Mouse (Mus musculus) cerebellum, adult 8-10 months (tissue): Measurements from ENCODE around the gene Zfp1.

Source experiments
- DNase-seq: peaks from one replicate; pipeline ENCODE4 v3.0.0; 2022

Zfp1 gene

DNA sequence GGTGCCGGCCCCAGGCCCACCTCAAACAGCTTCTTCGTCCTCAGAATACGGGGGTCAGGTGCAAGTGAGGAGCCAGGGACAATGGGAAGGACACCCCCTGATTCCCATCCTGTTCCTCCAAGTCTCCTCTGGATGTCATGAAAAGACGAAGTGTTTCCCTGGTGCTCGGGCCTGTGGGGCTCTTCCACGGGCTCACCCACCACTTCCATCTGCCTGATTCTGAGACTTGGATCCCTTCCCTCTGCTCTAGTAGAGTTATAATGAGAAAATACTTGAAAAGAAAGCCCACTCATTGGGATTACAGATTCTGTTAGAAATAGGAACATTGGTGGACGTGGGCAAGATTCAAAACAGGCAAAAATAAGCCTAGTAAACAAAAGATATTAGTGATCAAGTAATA lies 35.6 kb downstream of the Zfp1 start:
- DNase-seq: no peak

DNA sequence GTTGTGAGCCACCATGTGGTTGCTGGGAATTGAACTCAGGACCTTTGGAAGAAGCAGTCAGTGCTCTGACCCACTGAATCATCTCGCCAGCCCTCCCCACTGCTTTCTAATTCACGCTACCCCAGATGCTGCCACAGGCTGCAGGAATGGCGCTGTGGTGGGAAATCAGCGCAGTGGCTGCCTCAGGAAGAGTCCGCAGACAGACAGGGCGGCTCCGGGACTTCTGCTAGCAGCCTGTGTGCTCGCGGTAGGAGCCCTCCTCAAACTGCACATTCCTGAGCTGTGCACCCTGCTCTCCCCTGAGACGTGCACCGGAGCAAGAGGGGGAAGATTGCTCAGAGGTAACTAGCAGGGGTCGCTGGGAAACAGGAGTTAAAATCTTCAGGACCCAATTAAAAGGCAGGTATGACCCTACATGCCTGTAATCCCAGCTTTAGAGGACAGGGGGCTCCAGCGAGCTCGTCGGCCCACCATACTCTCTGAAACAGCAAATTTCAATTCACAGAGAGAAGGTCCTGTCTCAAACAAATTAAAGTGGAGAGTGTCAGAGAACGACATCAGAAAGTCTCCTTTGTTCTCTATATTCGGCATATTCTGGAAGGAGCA lies 37.3 kb downstream of the Zfp1 start:
- DNase-seq: no peak

DNA sequence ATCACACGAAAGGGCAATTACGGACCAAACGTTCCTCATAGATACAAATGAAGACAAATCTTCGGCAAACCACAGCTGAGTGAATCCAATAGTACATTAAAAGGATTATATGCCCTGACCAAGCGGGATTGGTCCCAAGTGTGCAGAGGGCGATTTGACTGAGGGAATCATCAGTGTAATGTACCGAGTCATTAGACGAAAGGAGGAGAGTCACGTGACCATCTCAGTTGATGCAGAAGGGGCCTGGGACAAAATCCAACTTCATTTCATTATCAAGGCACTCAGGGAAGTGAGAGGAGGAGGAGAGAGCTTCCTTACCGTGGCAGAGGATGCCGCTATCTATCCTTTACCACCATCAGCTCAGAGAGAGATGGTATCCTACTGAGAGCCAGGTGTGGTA lies 38.0 kb downstream of the Zfp1 start:
- DNase-seq: no peak

DNA sequence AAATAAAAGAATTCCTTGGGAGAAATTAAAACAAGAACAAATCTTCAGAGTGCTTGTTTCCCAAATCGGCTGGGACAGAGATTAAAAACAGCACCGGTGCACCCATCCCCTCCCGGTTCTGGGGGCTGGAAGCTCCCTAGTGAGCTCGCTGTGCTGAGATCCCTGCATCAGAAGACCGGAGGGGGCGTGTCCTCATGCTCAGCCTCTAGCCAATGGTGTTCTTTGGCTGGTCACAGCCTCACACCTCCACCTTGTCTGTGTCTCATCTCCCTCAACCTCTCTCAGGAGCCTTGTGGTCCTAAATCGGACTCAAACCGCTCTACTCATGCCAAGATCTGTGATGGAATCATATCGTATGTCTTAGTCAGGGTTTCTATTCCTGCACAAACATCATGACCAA lies 39.3 kb downstream of the Zfp1 start:
- no peak for DNase-seq

DNA sequence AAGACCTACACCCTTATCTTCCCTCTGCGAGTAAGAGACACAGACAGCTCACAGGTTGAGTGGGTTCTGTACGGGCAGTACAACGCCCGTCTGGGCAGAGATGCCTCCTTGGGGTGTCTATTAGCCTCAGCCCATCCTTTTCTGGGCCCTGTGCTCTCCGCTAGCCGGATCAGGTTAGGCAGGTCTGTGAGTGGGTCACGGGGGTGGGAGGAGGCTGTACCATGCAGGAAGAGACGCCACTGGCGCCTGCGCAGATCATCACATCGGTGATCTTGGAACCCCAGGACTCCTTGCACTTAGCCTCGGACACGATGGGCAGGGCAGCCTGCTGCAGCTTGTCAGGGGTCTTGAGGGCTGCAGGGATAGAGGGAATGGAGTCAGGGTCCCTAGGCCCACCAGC lies 43.7 kb downstream of the Zfp1 start:
- no peak for DNase-seq

DNA sequence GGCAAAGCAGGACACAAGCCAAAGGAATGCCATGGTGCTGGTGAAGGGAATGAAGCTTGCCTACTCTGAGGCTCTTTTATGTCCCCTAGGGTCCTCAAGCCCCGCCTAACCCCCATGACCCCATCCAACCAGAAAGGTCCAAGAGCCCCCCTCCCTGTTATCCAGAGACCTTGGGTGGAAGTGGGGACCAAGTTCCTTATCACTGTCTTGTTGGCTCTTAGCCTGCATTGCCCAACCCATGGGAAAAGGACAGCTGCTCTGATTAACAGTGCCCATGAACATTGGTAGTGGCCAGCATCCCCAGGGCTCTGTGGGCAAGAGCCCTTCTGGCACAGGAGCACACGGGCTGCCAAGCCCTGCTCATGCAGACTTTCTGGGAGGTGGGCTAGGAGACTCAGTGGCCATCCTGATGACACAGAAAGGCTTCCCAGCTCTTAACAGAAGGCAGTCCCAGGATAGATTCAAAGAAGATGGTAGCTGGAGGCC lies 47.8 kb downstream of the Zfp1 start, which contains the start of gene Ctrb1:
Gene Ctrb1 (minus strand): TSS at position 51 of the 486 bp plus-strand sequence.
- no peak for DNase-seq

DNA sequence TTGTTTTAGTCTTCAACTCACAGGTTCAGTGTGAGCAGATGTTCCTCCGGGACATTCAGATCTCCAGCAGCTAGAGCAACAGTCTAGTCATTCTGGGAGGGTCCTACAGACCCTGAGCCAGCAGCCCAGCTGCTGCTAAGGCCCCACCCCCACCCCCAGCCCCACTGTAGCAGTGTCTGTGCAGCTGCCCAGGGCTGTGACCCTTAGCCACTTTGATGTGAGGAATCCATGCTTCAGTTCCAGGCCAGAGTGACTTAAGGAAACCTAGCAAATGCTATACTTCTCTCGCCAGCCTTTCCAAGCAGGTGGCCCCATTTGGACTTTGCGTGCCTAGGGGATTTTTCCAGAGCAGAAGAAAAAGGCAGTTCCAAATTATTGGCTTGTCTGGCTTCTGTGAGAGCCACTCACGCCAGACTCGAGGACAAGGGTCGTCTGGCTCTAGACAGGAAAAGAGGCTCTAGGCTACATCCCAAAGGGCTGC lies 50.1 kb downstream of the Zfp1 start:
- DNase-seq: no peak

DNA sequence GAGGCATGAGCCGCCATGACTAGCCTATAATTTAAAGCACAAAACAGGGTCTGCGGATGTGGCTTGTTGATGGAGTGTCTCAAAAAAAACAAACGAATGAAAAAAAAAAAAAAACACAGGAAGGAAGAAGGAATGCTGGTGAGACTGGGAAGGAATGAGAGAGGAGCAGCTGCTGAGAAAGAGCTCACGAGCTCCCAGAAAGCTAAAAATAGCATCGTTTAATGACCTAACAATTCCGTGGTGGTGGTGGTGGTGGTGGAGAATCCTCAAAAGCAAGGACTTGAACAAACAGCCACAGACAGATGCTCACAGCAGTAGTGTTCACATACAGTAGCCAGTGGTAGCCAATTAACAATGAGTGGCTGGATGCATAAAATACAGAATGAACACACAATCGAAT lies 52.2 kb downstream of the Zfp1 start:
- no peak for DNase-seq

DNA sequence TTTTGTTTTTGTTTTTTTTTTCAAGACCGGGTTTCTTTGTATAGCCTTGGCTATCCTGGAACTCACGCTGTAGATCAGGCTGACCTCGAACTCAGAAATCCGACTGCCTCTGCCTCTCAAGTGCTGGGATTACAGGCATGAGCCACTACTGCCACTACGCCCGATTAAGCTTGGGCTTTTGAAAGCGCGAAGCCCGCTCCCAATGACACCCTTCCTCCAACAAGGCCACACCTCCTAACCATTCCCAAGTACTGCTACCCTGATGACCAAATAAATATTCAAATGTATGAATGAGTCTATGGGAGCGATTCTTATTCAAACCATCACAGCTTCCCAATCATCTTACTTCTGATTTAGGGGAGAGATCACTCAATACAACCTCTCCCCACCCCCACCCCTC lies 54.5 kb downstream of the Zfp1 start:
- no peak for DNase-seq

DNA sequence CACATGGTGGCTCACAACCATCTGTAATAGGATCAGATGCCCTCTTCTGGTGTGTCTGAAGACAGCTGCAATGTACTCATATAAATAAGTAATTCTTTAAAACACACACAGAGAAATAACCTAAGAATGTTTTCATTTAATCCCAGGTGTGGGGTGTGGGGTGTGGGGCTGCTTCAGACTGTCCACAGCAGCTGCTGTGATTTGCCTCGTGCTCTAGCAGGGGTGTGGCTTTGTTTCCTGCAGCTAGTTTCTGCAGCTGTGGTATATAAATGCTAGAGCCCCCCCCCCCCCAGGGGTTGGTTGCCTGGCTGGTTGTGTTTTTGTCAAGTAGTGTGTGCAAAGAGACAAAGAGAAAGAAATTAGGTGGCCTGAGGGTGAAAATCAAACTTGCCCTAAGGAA lies 55.8 kb downstream of the Zfp1 start:
- no peak for DNase-seq

DNA sequence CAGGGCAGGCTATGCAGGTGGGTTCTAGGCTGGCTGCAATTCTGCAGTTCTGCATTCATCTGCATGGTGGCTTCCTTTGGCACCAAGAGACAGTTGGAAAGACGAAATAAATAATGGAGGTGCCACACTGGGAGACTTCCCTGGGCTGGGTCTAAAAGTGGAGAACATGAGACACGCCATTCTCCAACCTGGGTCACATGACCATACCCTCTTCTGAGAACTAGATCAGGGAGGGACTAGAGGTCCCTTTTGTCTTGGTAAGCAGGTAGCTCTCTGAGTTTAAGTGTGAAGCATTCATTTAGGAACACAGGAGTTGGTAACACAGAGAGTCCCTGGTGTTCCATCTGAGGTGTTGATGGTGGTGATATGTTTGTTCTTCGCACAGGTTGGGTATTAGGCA lies 57.0 kb downstream of the Zfp1 start:
- DNase-seq: no peak

DNA sequence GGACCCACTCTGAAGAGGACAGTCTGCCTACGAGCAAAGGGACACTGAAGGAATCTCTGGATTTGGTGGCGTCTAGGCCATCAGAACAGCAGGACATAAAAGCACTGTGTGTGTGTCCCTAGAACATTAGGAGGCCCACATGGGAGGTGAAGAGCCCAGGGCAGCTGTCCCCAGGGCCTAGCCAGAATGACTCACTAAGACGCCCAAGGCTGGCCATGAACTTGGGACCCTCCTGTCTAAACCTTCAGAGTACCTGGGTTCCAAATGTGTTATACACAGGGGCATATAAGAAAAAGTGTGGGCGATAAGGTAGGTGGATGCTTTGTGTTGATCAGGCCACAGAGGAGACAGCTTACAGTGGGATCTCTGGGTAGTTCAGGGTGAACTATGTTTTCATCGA lies 57.5 kb downstream of the Zfp1 start:
- DNase-seq: no peak

DNA sequence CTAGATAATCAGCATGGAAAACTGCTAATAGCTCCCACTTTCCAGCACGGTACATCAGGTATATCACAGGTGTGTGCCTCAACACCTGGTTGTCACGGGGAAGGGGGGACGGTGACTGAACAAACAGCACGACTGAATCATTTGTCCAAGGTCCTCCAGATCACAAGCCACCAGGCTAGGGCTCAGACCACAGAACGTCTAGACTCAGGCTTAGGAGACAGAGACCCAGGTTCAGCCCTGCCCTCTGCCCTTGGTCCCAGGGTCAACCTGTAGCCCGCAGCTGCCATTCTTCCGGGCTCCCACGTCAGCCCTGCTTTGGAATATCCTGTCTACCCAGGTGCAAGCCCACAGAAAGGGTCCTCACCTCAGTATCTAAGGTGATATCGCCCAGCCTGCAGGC lies 58.2 kb downstream of the Zfp1 start:
- DNase-seq: no peak

DNA sequence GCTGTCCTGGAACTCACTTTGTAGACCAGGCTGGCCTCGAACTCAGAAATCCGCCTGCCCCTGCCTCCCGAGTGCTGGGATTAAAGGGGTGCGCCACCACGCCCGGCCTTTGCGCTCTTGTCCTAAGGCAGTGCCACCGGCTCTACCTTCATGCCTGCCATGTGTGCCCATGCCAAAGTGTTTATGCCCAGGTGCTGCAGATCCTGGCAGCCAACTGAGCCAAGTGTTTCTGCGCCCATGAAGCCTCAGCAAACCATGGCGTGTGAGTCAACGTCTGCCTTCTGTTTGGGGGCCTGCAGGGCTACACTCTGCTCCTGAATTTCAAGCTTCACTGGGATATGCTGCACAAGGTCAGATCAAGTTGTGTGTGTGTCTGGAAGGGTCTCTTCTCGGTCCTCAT lies 61.4 kb downstream of the Zfp1 start:
- DNase-seq: peak; percentile 18

DNA sequence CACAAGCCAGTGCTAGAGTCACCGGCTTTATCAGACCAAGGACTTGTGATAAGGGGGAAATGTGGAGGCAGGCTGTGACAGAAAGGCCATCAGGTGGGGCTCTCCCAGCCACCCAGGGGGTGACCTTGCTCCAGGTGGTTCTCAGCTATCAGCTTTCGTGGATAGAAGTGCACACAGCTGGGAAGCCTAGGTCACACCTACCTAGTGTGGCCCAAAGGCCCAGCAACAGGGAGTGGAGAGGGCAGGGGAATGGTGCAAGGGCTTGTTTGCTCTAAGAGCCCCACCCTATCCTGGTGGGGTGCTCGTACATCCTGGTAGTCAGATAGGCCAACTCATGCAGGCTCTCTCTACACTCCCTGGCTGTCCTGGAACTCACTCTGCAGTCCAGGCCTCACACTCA lies 62.0 kb downstream of the Zfp1 start:
- no peak for DNase-seq

DNA sequence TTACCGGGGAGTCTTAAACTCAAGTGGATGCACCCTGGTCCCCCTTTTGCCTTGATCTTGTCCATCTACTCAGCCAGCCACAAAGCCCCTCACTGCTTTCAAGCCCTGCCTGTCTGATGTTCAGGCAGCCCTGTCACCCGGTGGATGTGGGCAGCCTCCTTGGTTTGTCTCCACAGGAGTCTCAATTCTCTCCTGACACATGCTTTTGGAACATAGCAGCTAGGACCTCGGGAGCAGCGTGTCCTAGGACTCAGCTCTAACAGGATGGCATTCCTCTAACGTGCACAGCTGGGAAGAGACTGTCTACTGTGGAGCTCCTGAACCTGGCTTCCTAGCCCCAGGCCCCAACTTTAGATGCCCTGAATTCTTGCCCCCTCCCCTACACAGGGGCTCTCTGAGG lies 62.5 kb downstream of the Zfp1 start:
- DNase-seq: no peak

DNA sequence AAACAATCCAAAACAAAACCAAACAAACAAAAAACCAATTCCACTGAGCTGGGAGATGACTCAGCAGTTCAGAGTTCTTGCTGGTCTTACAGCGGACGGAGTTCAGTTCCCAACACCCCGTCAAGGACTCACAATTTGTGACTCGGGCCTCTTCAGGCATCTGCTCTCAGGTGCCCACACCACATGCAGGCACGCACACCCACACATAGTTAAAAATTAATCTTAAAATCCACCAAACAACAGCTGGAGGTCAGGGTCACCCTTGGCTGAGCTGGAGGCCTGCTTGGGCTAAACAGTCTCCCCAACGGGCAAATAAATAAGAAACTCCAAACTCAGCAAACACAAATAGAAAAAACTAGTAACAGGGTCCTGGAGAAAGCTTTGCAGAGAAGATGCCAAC lies 65.1 kb downstream of the Zfp1 start:
- DNase-seq: no peak

DNA sequence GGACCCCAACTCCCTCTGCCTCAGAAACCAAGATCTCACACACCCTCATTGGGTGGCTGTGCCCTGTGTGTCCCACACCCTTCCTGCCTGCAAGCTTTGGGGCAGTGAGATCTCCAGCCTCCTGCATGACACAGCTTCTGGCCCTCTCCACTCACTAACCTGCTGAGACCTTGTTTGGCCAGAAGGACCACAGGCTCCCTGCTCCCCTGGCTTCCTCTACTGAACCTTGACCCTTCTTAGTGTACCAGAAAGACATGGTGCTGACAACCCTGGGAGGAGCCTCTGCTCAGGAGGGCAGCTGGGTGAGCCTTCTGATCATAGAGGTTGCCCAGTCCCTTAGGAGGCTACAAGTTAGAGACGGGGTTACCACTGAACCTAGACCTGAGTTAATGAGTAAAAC lies 66.0 kb downstream of the Zfp1 start:
- no peak for DNase-seq

DNA sequence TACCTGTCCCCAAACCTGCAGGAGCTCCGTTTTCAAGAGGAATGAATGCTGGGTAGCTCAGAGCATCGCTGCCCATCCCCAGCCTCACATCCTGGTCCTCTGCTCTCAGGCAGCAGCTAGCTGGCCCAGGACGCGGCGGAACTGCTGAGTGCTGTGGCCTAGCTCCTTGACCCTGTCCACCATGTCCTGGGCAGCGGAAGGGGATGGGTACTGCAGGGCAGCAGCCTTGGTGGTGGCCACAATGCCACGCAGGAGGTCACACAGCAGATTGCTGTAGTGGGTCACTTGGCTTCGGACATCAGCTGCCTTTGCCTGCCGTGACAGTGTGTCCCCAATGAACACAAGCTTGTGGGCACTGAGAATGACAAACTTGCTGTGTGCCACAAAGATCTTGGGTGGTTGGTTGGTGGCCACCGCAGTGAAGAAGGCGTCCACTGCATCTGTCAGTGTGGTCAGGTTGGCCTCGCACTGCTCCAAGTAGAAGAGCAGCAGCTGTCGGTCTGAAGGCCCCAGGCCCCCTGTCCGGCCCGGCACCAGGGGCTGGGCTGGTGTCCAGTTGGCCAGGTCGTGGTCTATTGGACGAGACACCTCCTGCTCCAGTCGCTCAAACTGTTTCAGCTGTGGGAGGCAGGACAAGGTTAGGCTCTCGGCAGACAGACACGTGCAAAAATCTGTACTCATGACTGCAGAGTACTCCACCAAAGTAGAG lies 67.7 kb downstream of the Zfp1 start:
- DNase-seq: peak; percentile 13

DNA sequence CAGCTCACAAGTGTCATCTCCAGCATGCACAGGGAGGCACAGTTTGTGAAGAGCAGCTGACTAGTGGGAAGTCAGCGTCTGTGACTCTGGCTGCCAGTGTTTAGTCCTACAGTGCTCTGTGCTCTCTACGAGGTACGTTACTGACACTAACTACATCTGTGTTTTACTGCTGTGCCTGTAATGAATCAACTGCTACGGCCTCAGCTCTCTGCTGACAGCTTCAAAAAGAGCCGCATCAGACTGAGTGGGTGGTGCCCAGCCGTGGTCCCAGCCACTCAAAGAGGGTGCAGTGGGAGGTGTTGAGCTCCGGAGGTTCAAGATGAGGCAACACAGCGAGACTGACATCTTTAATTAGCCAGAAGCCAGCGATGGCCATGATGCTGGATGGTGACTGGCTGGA lies 68.9 kb downstream of the Zfp1 start:
- DNase-seq: no peak

DNA sequence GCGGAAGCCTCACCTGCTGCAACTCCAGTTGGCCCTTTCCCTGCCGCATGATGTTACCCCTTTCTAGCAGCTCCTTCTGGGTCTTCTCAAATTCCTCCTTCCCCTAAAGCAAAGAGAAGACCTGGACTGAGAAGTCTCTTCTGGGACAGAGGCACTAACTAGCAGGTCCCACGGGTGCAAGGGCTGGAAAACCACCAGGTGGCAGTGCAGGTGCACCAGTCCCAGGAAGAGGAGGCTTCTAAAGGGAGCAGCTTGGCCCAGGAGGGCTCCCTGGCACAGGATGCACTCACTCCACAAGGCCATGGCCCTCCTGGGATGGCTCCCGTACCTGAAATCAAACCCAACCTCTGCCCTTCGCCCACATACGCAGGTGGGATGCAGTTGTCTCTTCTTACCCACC lies 69.4 kb downstream of the Zfp1 start:
- peak; percentile 91 for DNase-seq

DNA sequence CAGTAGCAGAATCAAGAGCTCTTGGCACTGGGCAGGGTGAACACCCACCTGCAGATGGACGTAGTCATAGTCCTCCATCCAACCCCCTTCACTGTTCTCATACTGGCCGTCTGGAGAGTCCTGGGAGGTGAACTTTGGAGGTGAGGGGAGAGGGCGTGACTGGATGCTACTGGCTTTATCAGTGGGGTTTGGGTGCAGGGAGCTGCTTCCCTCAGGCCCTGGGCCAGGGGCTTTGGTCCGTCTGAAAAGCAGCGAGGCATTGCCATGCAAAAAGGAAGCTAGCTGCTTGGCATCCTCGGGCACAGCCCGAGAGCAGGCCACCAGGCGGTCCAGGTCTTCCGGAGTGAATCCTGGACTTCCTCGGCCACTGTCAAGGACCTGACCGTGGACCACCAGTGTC lies 70.1 kb downstream of the Zfp1 start:
- DNase-seq: no peak

DNA sequence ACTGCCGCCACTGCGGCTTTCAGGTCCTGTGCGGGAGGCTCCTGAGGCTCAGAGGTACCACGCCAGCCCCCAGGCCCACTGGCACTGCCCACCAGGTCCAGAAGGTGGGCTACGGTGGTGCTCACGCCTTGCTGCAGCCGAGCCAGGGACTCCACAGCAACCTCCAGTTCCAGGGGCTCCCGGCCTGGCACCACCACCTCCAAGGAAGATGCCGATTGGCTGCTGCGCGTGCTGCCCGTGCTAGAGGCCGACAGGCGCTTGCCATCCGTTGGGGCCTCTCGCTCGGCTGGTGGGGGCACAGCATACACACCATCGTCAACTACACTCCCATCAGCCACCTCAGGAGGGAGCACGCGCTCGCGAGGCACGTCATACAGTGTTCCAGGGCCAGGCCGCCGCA lies 70.6 kb downstream of the Zfp1 start:
- DNase-seq: peak; percentile 33

DNA sequence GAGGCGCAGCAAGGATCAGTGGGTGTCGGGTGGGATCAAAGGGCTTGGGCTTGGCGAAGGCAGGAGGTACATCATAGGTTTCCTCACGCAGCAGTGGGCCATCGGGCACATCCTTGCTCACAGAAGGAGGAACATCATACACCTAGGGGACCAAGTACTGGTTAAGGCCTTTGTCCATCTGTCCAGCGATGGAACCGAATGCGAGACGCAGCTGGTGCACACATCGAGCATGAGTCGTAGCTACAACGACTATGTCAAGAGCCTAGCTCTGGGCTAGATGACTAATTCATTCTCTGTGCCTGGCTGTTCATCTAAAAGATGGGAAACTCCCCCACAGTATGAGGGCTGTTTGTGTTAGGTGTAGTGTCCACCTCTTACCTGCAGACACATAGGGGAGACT lies 71.1 kb downstream of the Zfp1 start:
- DNase-seq: peak; percentile 23

DNA sequence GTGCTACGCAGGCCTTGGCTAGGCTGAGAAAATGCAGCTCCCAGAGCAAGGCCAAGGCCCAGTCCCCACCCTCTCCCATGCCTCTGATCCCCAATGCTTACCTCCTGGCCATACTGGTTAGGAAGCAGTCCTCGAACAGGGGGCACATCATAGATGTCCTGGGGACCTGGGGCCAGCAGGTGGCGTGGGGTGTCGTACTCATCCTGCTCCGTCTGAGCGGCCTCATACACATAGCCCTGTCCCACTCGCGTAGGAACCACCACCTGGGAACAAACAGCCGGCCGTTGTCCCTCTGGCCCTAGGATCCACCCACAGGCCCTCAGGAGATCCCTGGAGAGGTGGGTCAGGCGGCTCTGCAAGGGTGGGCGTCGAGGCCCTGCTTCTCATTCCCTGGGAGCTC lies 72.3 kb downstream of the Zfp1 start:
- peak; percentile 16 for DNase-seq
